Mouse (Mus musculus) CH12.LX (cell line): ENCODE data around the gene Fads1. TPM values are rescaled to one million over a fixed set of nuclear protein-coding genes. Genes with fewer than 3 reads are reported as not detected.

Source experiments
- DNase-seq: peaks from one replicate; pipeline ENCODE4 v3.0.0-alpha.2; 2013; ENCODE audit errors: extremely low read depth
- H3K27ac ChIP-seq: 2 replicates; pipeline ENCODE4 v1.5.1; 2012; ENCODE audit warnings: low read depth, mild to moderate bottlenecking, control low read depth, moderate library complexity; ENCODE audit not compliant: insufficient read depth
- H3K27me3 ChIP-seq: replicated peaks from 2 replicates; pipeline ENCODE3; 2012; ENCODE audit warnings: inconsistent platforms
- H3K36me3 ChIP-seq, 2 experiments: replicated peaks in 1 of 2; 2 replicates each; pipeline versions ENCODE3 to v1.6.1; 2012; ENCODE audit warnings: inconsistent platforms in 1 of 2, low read length in 1 of 2, mild to moderate bottlenecking in 1 of 2, mixed read lengths in 1 of 2, moderate library complexity in 1 of 2; ENCODE audit not compliant: control insufficient read depth in 1 of 2, insufficient read depth in 1 of 2
- H3K4me1 ChIP-seq, 2 experiments: 2 replicates each; pipeline ENCODE4 v1.6.1; 2012; ENCODE audit warnings: inconsistent platforms in 1 of 2, moderate library complexity in 1 of 2; ENCODE audit not compliant: insufficient read depth in 2 of 2, control insufficient read depth in 1 of 2
- H3K4me2 ChIP-seq: 2 replicates; pipeline ENCODE4 v1.6.1; 2012; ENCODE audit warnings: low read depth, mild to moderate bottlenecking, control low read depth; ENCODE audit not compliant: poor library complexity, insufficient read depth, severe bottlenecking
- H3K4me3 ChIP-seq, 3 experiments: fragments of 150-350 bp in 1 of 3; sonication (generic) in 1 of 3; replicated peaks in 1 of 3; 2 replicates each; pipeline versions ENCODE3 to v1.5.1; 2011 to 2012; ENCODE audit warnings: low read depth in 2 of 3, low read length in 2 of 3, mild to moderate bottlenecking in 2 of 3, moderate library complexity in 2 of 3, control low read depth in 1 of 3, improper control_type of control experiment in 1 of 3, inconsistent platforms in 1 of 3, mixed read lengths in 1 of 3; ENCODE audit not compliant: poor library complexity in 1 of 3
- H3K79me2 ChIP-seq: replicated peaks from 2 replicates; pipeline ENCODE4 v1.6.1; 2012; ENCODE audit warnings: mild to moderate bottlenecking, moderate library complexity; ENCODE audit not compliant: control insufficient read depth, poor library complexity, insufficient read depth, severe bottlenecking; ENCODE audit errors: extremely low read depth
- H3K9ac ChIP-seq: 2 replicates; pipeline ENCODE4 v1.6.1; 2012; ENCODE audit warnings: low read depth, mild to moderate bottlenecking, control low read depth, moderate library complexity; ENCODE audit not compliant: insufficient read depth
- H3K9me3 ChIP-seq: replicated peaks from 2 replicates; pipeline ENCODE3; 2012; ENCODE audit warnings: low read length, inconsistent platforms, mixed read lengths
- BHLHE40 ChIP-seq: IDR thresholded peaks from 2 replicates; pipeline ENCODE4 v1.6.1; 2011; ENCODE audit warnings: mild to moderate bottlenecking, low read depth, low read length, improper control_type of control experiment
- CHD1 ChIP-seq: IDR thresholded peaks from 2 replicates; pipeline ENCODE4 v1.6.1; 2012; ENCODE audit warnings: low read depth, low read length, improper control_type of control experiment, inconsistent platforms
- CHD2 ChIP-seq: IDR thresholded peaks from 2 replicates; pipeline ENCODE4 v1.6.1; 2011; ENCODE audit warnings: low read length, improper control_type of control experiment
- CTCF ChIP-seq, 2 experiments: IDR thresholded peaks in 1 of 2; conservative IDR thresholded peaks in 1 of 2; 2 replicates each; pipeline ENCODE4 v1.5.1; 2011 to 2012; ENCODE audit warnings: low read depth in 2 of 2, low read length in 2 of 2, improper control_type of control experiment in 1 of 2, inconsistent platforms in 1 of 2, mild to moderate bottlenecking in 1 of 2, moderate library complexity in 1 of 2
- E2F4 ChIP-seq: IDR thresholded peaks from 2 replicates; pipeline ENCODE4 v1.6.1; 2011; ENCODE audit warnings: low read depth, low read length, improper control_type of control experiment; ENCODE audit not compliant: insufficient replicate concordance
- ETS1 ChIP-seq: conservative IDR thresholded peaks from 2 replicates; pipeline ENCODE4 v1.6.1; 2012; ENCODE audit warnings: low read depth, mild to moderate bottlenecking, inconsistent platforms, low read length, improper control_type of control experiment, moderate library complexity
- HCFC1 ChIP-seq: IDR thresholded peaks from 2 replicates; pipeline ENCODE4 v1.6.1; 2012; ENCODE audit warnings: low read depth, mild to moderate bottlenecking, inconsistent platforms, low read length, improper control_type of control experiment
- IRF4 ChIP-seq: IDR thresholded peaks from 2 replicates; pipeline ENCODE4 v1.6.1; 2014; ENCODE audit warnings: low read depth, mild to moderate bottlenecking, inconsistent platforms, low read length, improper control_type of control experiment
- JUN ChIP-seq: IDR thresholded peaks from 2 replicates; pipeline ENCODE4 v1.6.1; 2011; ENCODE audit warnings: low read depth, mild to moderate bottlenecking, low read length, improper control_type of control experiment, moderate library complexity; ENCODE audit not compliant: insufficient read depth
- JUND ChIP-seq: conservative IDR thresholded peaks from 2 replicates; pipeline ENCODE4 v1.6.1; 2011; ENCODE audit warnings: low read depth, low read length, improper control_type of control experiment
- KAT2A ChIP-seq: IDR thresholded peaks from 2 replicates; pipeline ENCODE4 v1.6.1; 2012; ENCODE audit warnings: low read length, improper control_type of control experiment, inconsistent platforms; ENCODE audit not compliant: insufficient replicate concordance
- MAX ChIP-seq: IDR thresholded peaks from 2 replicates; pipeline ENCODE4 v1.6.1; 2011; ENCODE audit warnings: low read length, improper control_type of control experiment
- MAZ ChIP-seq: IDR thresholded peaks from 2 replicates; pipeline ENCODE4 v1.6.1; 2012; ENCODE audit warnings: low read depth, mild to moderate bottlenecking, inconsistent platforms, low read length, improper control_type of control experiment, moderate library complexity
- MYC ChIP-seq: IDR thresholded peaks from 2 replicates; pipeline ENCODE4 v1.6.1; 2011; ENCODE audit warnings: low read depth, mild to moderate bottlenecking, improper control_type of control experiment, low read length
- NELFE ChIP-seq: IDR thresholded peaks from 2 replicates; pipeline ENCODE4 v1.6.1; 2011; ENCODE audit warnings: low read depth, low read length, improper control_type of control experiment
- PAX5 ChIP-seq: IDR thresholded peaks from 2 replicates; pipeline ENCODE4 v1.6.1; 2012; ENCODE audit warnings: low read length, inconsistent platforms, mixed read lengths
- POLR2AphosphoS2 ChIP-seq: IDR thresholded peaks from 2 replicates; pipeline ENCODE4 v1.6.1; 2011; ENCODE audit warnings: low read depth, low read length, improper control_type of control experiment
- RCOR1 ChIP-seq: conservative IDR thresholded peaks from 2 replicates; pipeline ENCODE4 v1.6.1; 2012; ENCODE audit warnings: low read depth, mild to moderate bottlenecking, inconsistent platforms, low read length, improper control_type of control experiment
- SIN3A ChIP-seq: IDR thresholded peaks from 2 replicates; pipeline ENCODE4 v1.6.1; 2012; ENCODE audit warnings: low read length, improper control_type of control experiment, inconsistent platforms
- TBP ChIP-seq: conservative IDR thresholded peaks from 2 replicates; pipeline ENCODE4 v1.6.1; 2011; ENCODE audit warnings: low read depth, low read length, improper control_type of control experiment
- TCF12 ChIP-seq: IDR thresholded peaks from 2 replicates; pipeline ENCODE4 v1.6.1; 2014; ENCODE audit warnings: low read depth, mild to moderate bottlenecking, inconsistent platforms, low read length, improper control_type of control experiment
- USF1 ChIP-seq: IDR thresholded peaks from 2 replicates; pipeline ENCODE4 v1.6.1; 2014; ENCODE audit warnings: low read depth, mild to moderate bottlenecking, inconsistent platforms, low read length, improper control_type of control experiment
- ZC3H11A ChIP-seq: IDR thresholded peaks from 2 replicates; pipeline ENCODE4 v1.6.1; 2012; ENCODE audit warnings: low read depth, mild to moderate bottlenecking, inconsistent platforms, low read length, improper control_type of control experiment
- ZMIZ1 ChIP-seq: IDR thresholded peaks from 2 replicates; pipeline ENCODE4 v1.6.1; 2012; ENCODE audit warnings: low read depth, mild to moderate bottlenecking, inconsistent platforms, low read length, improper control_type of control experiment
- dilution Hi-C: fragments of 300-500 bp; cut with MboI; formaldehyde crosslinking; loops from 2 replicates; pipeline ENCODE4 v1.14.3; 2020; ENCODE audit warnings: low sequenced_read_pairs; ENCODE audit not compliant: extremely low pct_unique_long_range_greater_than_20kb, extremely low pct_ligation_motif_present
- in situ Hi-C: fragments of 300-500 bp; cut with MboI; formaldehyde crosslinking; loops from 3 replicates; pipeline ENCODE4 v1.14.3; 2019; ENCODE audit warnings: low sequenced_read_pairs, low pct_ligation_motif_present, low pct_unique_long_range_greater_than_20kb, mixed read lengths
- polyA plus RNA-seq: library from polyadenylated mRNA; unstranded; fragments of >175 nt; gene quantifications from 2 replicates; pipeline ENCODE4 v1.2.1, GENCODE M21; 2012; ENCODE audit warnings: low read depth; ENCODE audit not compliant: insufficient read length
- total RNA-seq, 2 experiments: library from RNA; depleted of rRNA; stranded (reverse); fragments of 300-350 nt in 1 of 2; fragments of >200 nt in 1 of 2; gene quantifications; 2 replicates each; pipeline ENCODE4 v1.2.3; 2012 to 2014

Fads1 gene
- total and polyA plus RNA-seq, 3 experiments, result 30.6 to 44.7 (median 37.2) TPM

DNA sequence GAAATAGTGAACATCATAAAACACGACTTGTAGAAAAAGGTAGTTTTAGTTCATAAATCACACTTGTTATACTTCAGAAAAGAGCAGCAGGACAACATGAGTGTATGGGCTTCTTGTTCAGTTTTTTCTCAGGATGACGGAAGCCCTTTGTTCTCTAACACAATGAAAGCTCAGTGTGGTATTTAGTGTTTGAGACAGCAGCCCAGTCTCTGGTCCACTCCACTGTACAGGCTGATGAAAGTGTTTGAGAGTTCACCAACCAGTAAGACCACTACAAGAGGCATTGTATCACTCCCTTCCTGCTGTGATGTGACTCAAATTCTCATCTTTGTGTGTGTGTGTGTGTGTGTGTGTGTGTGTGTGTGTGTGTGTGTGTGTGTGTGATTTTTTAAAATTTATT, 39.0 kb upstream of the Fads1 start:
- dilution Hi-C loops (no loop called here), in situ Hi-C loops (no loop called here)
- Histone ChIP-seq H3K4me2 (no peak overlapping the region; the same call in 1 of the 2 replicates), H3K4me3 (no peak overlapping the region), H3K4me1 (no peaks in the 10 kb centered on the region), H3K36me3 (no peaks in the 10 kb centered on the region), H3K9me3 (no peaks in the 10 kb centered on the region), H3K9ac (no peak overlapping the region), H3K79me2 (no peaks in the 10 kb centered on the region), H3K27ac (no peak overlapping the region), H3K27me3 (peaks cover 2% of the 10 kb centered on the region)
- no peak for DNase-seq
- TF ChIP-seq IRF4, result no peak
- TF ChIP-seq USF1, result no peak
- no peak for TF ChIP-seq JUN
- TF ChIP-seq ETS1, result no peak
- TF ChIP-seq MYC, result no peak
- TF ChIP-seq ZC3H11A, result no peak
- no peak for TF ChIP-seq RCOR1
- no peak for TF ChIP-seq PAX5

DNA sequence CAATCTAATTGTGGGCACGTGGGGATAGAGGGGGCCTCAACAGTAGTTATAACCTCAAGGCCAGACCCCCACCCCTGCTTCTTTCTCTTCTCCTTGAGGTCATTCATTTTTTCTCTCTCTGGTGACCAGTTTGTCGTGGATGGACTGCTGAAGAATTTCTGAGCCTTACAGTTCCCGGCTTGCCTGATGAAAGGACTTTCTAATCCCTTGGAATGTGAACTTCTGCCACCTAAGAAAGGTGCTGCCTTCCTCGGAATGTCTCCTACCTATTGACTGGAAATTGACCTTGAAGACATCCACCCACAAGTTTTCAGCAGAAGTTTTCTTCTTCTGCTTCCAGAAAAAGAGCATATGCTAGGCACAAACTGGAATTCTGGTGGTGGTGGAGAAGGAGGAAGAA, 38.2 kb upstream of the Fads1 start:
- no peak overlapping the region for H3K4me2 ChIP-seq
- H3K79me2 ChIP-seq, result no peaks in the 10 kb centered on the region
- no peak overlapping the region for H3K27ac ChIP-seq
- no peak overlapping the region for H3K9ac ChIP-seq
- no peaks in the 10 kb centered on the region for H3K36me3 ChIP-seq
- no peak for DNase-seq
- H3K4me3 ChIP-seq, result no peak overlapping the region
- TF ChIP-seq MYC, result no peak
- no peak for TF ChIP-seq JUND
- no peak for TF ChIP-seq TCF12
- TF ChIP-seq POLR2AphosphoS2, result no peak
- no peak for TF ChIP-seq CHD2
- TF ChIP-seq BHLHE40, result no peak
- TF ChIP-seq KAT2A, result no peak
- no peak for TF ChIP-seq NELFE
- no peak for TF ChIP-seq MAX
- TF ChIP-seq CTCF (conservative IDR thresholded peaks at IDR 0.05 in 1 of 2, IDR thresholded peaks at IDR 0.05 in 1 of 2; ENCODE audit: low read depth in 2 of 2, low read length in 2 of 2), result no peak
- TF ChIP-seq HCFC1, result no peak
- no peak for TF ChIP-seq E2F4
- no peak for TF ChIP-seq MAZ
- no peak for TF ChIP-seq SIN3A
- no peak for TF ChIP-seq ZMIZ1
- no peak for TF ChIP-seq JUN
- TF ChIP-seq CHD1, result no peak
- TF ChIP-seq RCOR1, result no peak
- no peak for TF ChIP-seq TBP
- no peaks in the 10 kb centered on the region for H3K4me1 ChIP-seq
- H3K27me3 ChIP-seq, result peaks cover 2% of the 10 kb centered on the region
- in situ Hi-C loops (no loop called here), dilution Hi-C loops (no loop called here)
- no peaks in the 10 kb centered on the region for H3K9me3 ChIP-seq
